Mouse (Mus musculus): ENCODE results near the gene Sirt2. TPM values are rescaled to one million over a fixed set of nuclear protein-coding genes. Genes with fewer than 3 reads are reported as not detected.

Gene Sirt2
- 28.7 and 28.8 TPM in 2 replicates for polyA plus RNA-seq (2012; rRNA removed; ENCODE audit: low replicate concordance)

GRCm38 (mm10) chr7:28766173-28766879 is at the start of gene Sirt2:
Sirt2 (plus strand) TSS chr7:28766735.

GRCm38 (mm10) chr7:28741709-28742438 is 24.7 kb upstream of the Sirt2 start, which contains the start of the genes Mrps12 and Sars2:
Mrps12 (minus strand) TSS chr7:28741820.
Sars2 (plus strand) TSS chr7:28741992.

GRCm38 (mm10) chr7:28756079-28756478 is 10.5 kb upstream of the Sirt2 start, which contains the start of gene Ccer2:
Ccer2 (plus strand) TSS chr7:28756174.

GRCm38 (mm10) chr7:28767462-28767965 is 979 bp downstream of the Sirt2 start, which contains the start of gene Nfkbib:
Nfkbib (minus strand) TSS chr7:28767512.

GRCm38 (mm10) chr7:28788307-28789195 is 22.0 kb downstream of the Sirt2 start, which contains the start of gene Rinl:
Rinl (plus strand) TSS chr7:28788969.

GRCm38 (mm10) chr7:28808221-28808941 is 41.8 kb downstream of the Sirt2 start, which contains the start of gene Hnrnpl:
Hnrnpl (plus strand) TSS chr7:28808541.

GRCm38 (mm10) chr7:28824941-28825685 is 58.6 kb downstream of the Sirt2 start, which contains the start of gene Ech1:
Ech1 (plus strand) TSS chr7:28825217.

GRCm38 (mm10) chr7:28833723-28834347 is 67.3 kb downstream of the Sirt2 start, which contains the start of gene Lgals4:
Lgals4 (plus strand) TSS chr7:28833854.

Other genes with a start within 250 kb of the Sirt2 start
- gene Ifnl3, start 243.9 kb upstream of the Sirt2 start, polyA plus RNA-seq (2012; rRNA removed; ENCODE audit: low replicate concordance), result not detected in 2 replicates
- gene Sycn, start 225.8 kb upstream of the Sirt2 start, polyA plus RNA-seq (2012; rRNA removed; ENCODE audit: low replicate concordance), result 17.4 and 5,492 TPM in 2 replicates
- 0.26 and 3.6 TPM in 2 replicates for gene Nccrp1, start 219.5 kb upstream of the Sirt2 start, polyA plus RNA-seq (2012; rRNA removed; ENCODE audit: low replicate concordance)
- 60.8 and 63.0 TPM in 2 replicates for gene Samd4b, start 168.6 kb upstream of the Sirt2 start, polyA plus RNA-seq (2012; rRNA removed; ENCODE audit: low replicate concordance)
- gene Pak4, start 168.6 kb upstream of the Sirt2 start, polyA plus RNA-seq (2012; rRNA removed; ENCODE audit: low replicate concordance), result 72.4 and 92.7 TPM in 2 replicates
- gene Acp7, start 135.4 kb upstream of the Sirt2 start, polyA plus RNA-seq (2012; rRNA removed; ENCODE audit: low replicate concordance), result 0.05 TPM in 1 of 2 replicates, not detected in the other
- gene Fbxo27, start 73.9 kb upstream of the Sirt2 start, polyA plus RNA-seq (2012; rRNA removed; ENCODE audit: low replicate concordance), result 1.2 and 1.3 TPM in 2 replicates
- 1.2 and 2.9 TPM in 2 replicates for gene Fbxo17, start 49.9 kb upstream of the Sirt2 start, polyA plus RNA-seq (2012; rRNA removed; ENCODE audit: low replicate concordance)
- 121 and 126 TPM in 2 replicates for gene Mrps12, start 24.9 kb upstream of the Sirt2 start, polyA plus RNA-seq (2012; rRNA removed; ENCODE audit: low replicate concordance)
- 26.1 and 35.4 TPM in 2 replicates for gene Sars2, start 24.7 kb upstream of the Sirt2 start, polyA plus RNA-seq (2012; rRNA removed; ENCODE audit: low replicate concordance)
- gene Ccer2, start 10.6 kb upstream of the Sirt2 start, polyA plus RNA-seq (2012; rRNA removed; ENCODE audit: low replicate concordance), result not detected in 2 replicates
- 85.4 and 139 TPM in 2 replicates for gene Nfkbib, start 777 bp downstream of the Sirt2 start, polyA plus RNA-seq (2012; rRNA removed; ENCODE audit: low replicate concordance)
- 2.5 and 4.3 TPM in 2 replicates for gene Rinl, start 22.2 kb downstream of the Sirt2 start, polyA plus RNA-seq (2012; rRNA removed; ENCODE audit: low replicate concordance)
- 78.1 and 84.5 TPM in 2 replicates for gene Hnrnpl, start 41.8 kb downstream of the Sirt2 start, polyA plus RNA-seq (2012; rRNA removed; ENCODE audit: low replicate concordance)
- gene Ech1, start 58.5 kb downstream of the Sirt2 start, polyA plus RNA-seq (2012; rRNA removed; ENCODE audit: low replicate concordance), result 266 and 315 TPM in 2 replicates
- gene Lgals4, start 67.1 kb downstream of the Sirt2 start, polyA plus RNA-seq (2012; rRNA removed; ENCODE audit: low replicate concordance), result 2,214 and 3,102 TPM in 2 replicates
- gene Lgals7, start 97.1 kb downstream of the Sirt2 start, polyA plus RNA-seq (2012; rRNA removed; ENCODE audit: low replicate concordance), result 0.83 and 1.7 TPM in 2 replicates
- 0.06 and 0.21 TPM in 2 replicates for gene Capn12, start 114.7 kb downstream of the Sirt2 start, polyA plus RNA-seq (2012; rRNA removed; ENCODE audit: low replicate concordance)
- 595 and 810 TPM in 2 replicates for gene Actn4, start 195.6 kb downstream of the Sirt2 start, polyA plus RNA-seq (2012; rRNA removed; ENCODE audit: low replicate concordance)
- 105 and 141 TPM in 2 replicates for gene Eif3k, start 215.1 kb downstream of the Sirt2 start, polyA plus RNA-seq (2012; rRNA removed; ENCODE audit: low replicate concordance)
- 8.1 and 21.6 TPM in 2 replicates for gene Map4k1, start 215.3 kb downstream of the Sirt2 start, polyA plus RNA-seq (2012; rRNA removed; ENCODE audit: low replicate concordance)

All from duodenum, adult 2 months (tissue).